10 mouse cellular contexts compared by ENCODE assay signal in the genomic region with DNA sequence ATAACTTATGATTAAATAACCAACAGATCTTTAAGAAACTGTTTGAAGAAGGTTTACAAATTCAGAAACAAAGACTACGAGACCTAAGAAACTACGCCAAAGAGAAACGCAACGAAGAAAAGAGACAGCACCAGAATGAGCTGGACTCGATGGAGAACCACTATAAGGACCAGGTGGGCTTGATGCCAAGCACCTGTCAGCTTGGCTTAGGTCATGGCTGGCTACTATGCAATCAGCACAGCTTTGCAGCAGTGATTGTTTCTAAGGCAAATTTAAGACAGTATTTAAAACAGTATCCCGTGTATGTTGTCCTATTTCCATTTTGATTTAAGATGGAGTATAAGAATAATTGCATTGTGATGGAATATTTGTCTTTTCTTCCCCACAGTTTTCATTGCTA. TPM values are rescaled to one million over a fixed set of nuclear protein-coding genes. Genes with fewer than 3 reads are reported as not detected.
DNase-seq lines count a peak whose midpoint lies in the region; ATAC-seq and TF ChIP-seq lines count a peak whose summit lies in the region.
"Had no signal": no experiment of that assay in that cellular context is flagged by ENCODE, and none has a peak within 500 bp of the region (broad histone marks: within the 10 kb centered on the region; RNA-seq: fewer than 3 reads in every experiment).

No protein-coding gene starts in this region.

- H3K4me1 ChIP-seq in kidney, embryonic 14.5 days (ENCODE audit: control insufficient read depth, insufficient read depth, low read length): 0 out of 2 replicates have a peak, but pooled peaks cover 2% of the 10 kb centered on the region
- peaks cover 81% of the 10 kb centered on the region for H3K4me1 ChIP-seq in cerebellum, adult 2 months (ENCODE audit: control insufficient read depth, insufficient read depth, low read length)
- no peaks in the 10 kb centered on the region; the same call in 1 of the 2 replicates for H3K4me1 ChIP-seq in forebrain, postnatal 0 days (ENCODE audit: insufficient read depth)

- DNase-seq in cerebellum, adult 11 months: peak; percentile 78
- peak; percentile 27 for DNase-seq in kidney, postnatal 10 days
- DNase-seq in cerebellum, adult 2 months: peak; percentile 84 to 90
- peak; percentile 53 for DNase-seq in forebrain, postnatal 0 days
- no peak for DNase-seq in right cerebral cortex, postnatal 4 days
- no peak for DNase-seq in ovary, postnatal 14 days (ENCODE audit: low spot score)
- DNase-seq: adrenal gland, postnatal 25 days had no signal

- no peak for TF ChIP-seq POLR2A in cerebellum, adult 2 months (IDR thresholded peaks at IDR 0.05; ENCODE audit: borderline replicate concordance, insufficient read depth, low read length)

- peaks cover 87% of the 10 kb centered on the region for H3K36me3 ChIP-seq in kidney, embryonic 14.5 days (ENCODE audit: control insufficient read depth, insufficient read depth, low read length)
- H3K36me3 ChIP-seq in forebrain, postnatal 0 days (ENCODE audit: insufficient read depth): peaks cover 59% of the 10 kb centered on the region

- WGBS in kidney, embryonic 14.5 days: 86% methylated on average over 6 of the region's 6 CpGs
- 14% methylated on average over 6 of the region's 6 CpGs for WGBS in cerebellum, adult 2 months
- 34% methylated on average over 6 of the region's 6 CpGs for WGBS in forebrain, postnatal 0 days

- no peak for TF ChIP-seq CTCF in cerebellum, adult 2 months (IDR thresholded peaks at IDR 0.05; ENCODE audit: borderline replicate concordance, insufficient read depth, low read depth, low read length)
- no peak for TF ChIP-seq CTCF in forebrain, postnatal 0 days (IDR thresholded peaks at IDR 0.05; ENCODE audit: low read depth)

- H3K27ac ChIP-seq in kidney, embryonic 14.5 days (ENCODE audit: low read depth, low read length): no peak overlapping the region
- H3K27ac ChIP-seq in cerebellum, adult 2 months (ENCODE audit: insufficient read depth, low read length): peak overlapping the region; percentile 91; the same call in 1 of the 2 replicates
- H3K27ac ChIP-seq in forebrain, postnatal 0 days (ENCODE audit: low read depth, low read length): peak overlapping the region; percentile 81

- H3K9ac ChIP-seq in kidney, embryonic 14.5 days (ENCODE audit: low read depth, low read length): no peak overlapping the region
- peak overlapping the region; percentile 33; the same call in 1 of the 2 replicates for H3K9ac ChIP-seq in forebrain, postnatal 0 days
- H3K9ac ChIP-seq: kidney, embryonic 15.5 days had no signal

- no peak for ATAC-seq in cerebellum, adult (ENCODE audit: insufficient number of reproducible peaks, low FRiP score, low TSS enrichment)
- no peak for ATAC-seq in kidney, embryonic 14.5 days (ENCODE audit: low FRiP score, low TSS enrichment)
- no peak; the same call in 1 of the 2 replicates for ATAC-seq in forebrain, postnatal 0 days

- no peak overlapping the region for H3K4me2 ChIP-seq in kidney, embryonic 14.5 days (replicated peaks; ENCODE audit: low read depth, low read length)
- no peak overlapping the region for H3K4me2 ChIP-seq in forebrain, postnatal 0 days (ENCODE audit: low read depth)
- H3K4me2 ChIP-seq: kidney, embryonic 15.5 days had no signal

- no peaks in the 10 kb centered on the region for H3K9me3 ChIP-seq in kidney, embryonic 14.5 days (ENCODE audit: control insufficient read depth, low read length)
- H3K9me3 ChIP-seq in forebrain, postnatal 0 days (ENCODE audit: low read length): no peaks in the 10 kb centered on the region
- H3K9me3 ChIP-seq: kidney, embryonic 15.5 days had no signal

- H3K27me3 ChIP-seq in kidney, embryonic 14.5 days (ENCODE audit: control insufficient read depth, insufficient read depth, low read length): no peaks in the 10 kb centered on the region
- H3K27me3 ChIP-seq in cerebellum, adult 2 months (ENCODE audit: control insufficient read depth, insufficient read depth, low read length): no peaks in the 10 kb centered on the region
- H3K27me3 ChIP-seq in forebrain, postnatal 0 days (ENCODE audit: insufficient read depth, low read length): no peaks in the 10 kb centered on the region
- H3K27me3 ChIP-seq: kidney, embryonic 15.5 days had no signal

- no peak overlapping the region for H3K4me3 ChIP-seq in kidney, embryonic 14.5 days (ENCODE audit: low read length)
- no peak overlapping the region for H3K4me3 ChIP-seq in cerebellum, adult 2 months (replicated peaks; ENCODE audit: insufficient read depth, low read depth, low read length)
- H3K4me3 ChIP-seq in forebrain, postnatal 0 days (ENCODE audit: low read depth, low read length): no peak overlapping the region
- H3K4me3 ChIP-seq: kidney, embryonic 15.5 days had no signal

RNA-seq across cellular contexts. Expression of gene Cep95, which starts 28.8 kb away (rescaled TPM):
- 18.8 and 21.3 TPM in 2 replicates for polyA plus RNA-seq in kidney, embryonic 14.5 days (2014; fragmentation: Nextera tagmentation; extraction: Ambion mirVana)
- polyA plus RNA-seq in cerebellum, adult 2 months (2012; rRNA removed): 31.8 and 37.1 TPM in 2 replicates
- total RNA-seq in forebrain, postnatal 0 days (2014; rRNA removed): 13.8 and 15.8 TPM in 2 replicates
- 4.7 and 6.9 TPM in 2 replicates for polyA plus RNA-seq in forebrain, postnatal 0 days (2015; fragmentation: Nextera tagmentation; extraction: Ambion mirVana)

RNA-seq across cellular contexts. Expression of gene Ddx5, which starts 28.8 kb away (rescaled TPM):
- polyA plus RNA-seq in kidney, embryonic 14.5 days (2014; fragmentation: Nextera tagmentation; extraction: Ambion mirVana): 369 and 392 TPM in 2 replicates
- 676 and 721 TPM in 2 replicates for polyA plus RNA-seq in cerebellum, adult 2 months (2012; rRNA removed)
- 462 and 530 TPM in 2 replicates for total RNA-seq in forebrain, postnatal 0 days (2014; rRNA removed)
- 274 and 306 TPM in 2 replicates for polyA plus RNA-seq in forebrain, postnatal 0 days (2015; fragmentation: Nextera tagmentation; extraction: Ambion mirVana)

RNA-seq across cellular contexts. Expression of gene Polg2, which starts 38.5 kb away (rescaled TPM):
- polyA plus RNA-seq in kidney, embryonic 14.5 days (2014; fragmentation: Nextera tagmentation; extraction: Ambion mirVana): 12.6 and 13.3 TPM in 2 replicates
- 11.7 and 12.7 TPM in 2 replicates for polyA plus RNA-seq in cerebellum, adult 2 months (2012; rRNA removed)
- 9.5 and 10.5 TPM in 2 replicates for total RNA-seq in forebrain, postnatal 0 days (2014; rRNA removed)
- polyA plus RNA-seq in forebrain, postnatal 0 days (2015; fragmentation: Nextera tagmentation; extraction: Ambion mirVana): 10.0 and 11.3 TPM in 2 replicates

Comparison
In these comparisons a context has a peak if more than half of its experiments do, and no peak if none do; other contexts are left out.
1. DNase-seq: peak in cerebellum, adult 11 months (single experiment), kidney, postnatal 10 days (single experiment), cerebellum, adult 2 months (2 of 2) and forebrain, postnatal 0 days (single experiment); none in right cerebral cortex, postnatal 4 days (single experiment) and ovary, postnatal 14 days (single experiment).